Mouse (Mus musculus) small intestine, adult 2 months (tissue): Measurements from ENCODE around the gene Neu2. TPM values are rescaled to one million over a fixed set of nuclear protein-coding genes. Genes with fewer than 3 reads are reported as not detected.

ENCODE experiments used
- H3K27ac ChIP-seq: fragments of 200-500 bp; 2 replicates; pipeline ENCODE4 v1.5.1; 2012; ENCODE audit warnings: low read depth, low read length, control low read depth, inconsistent platforms; ENCODE audit not compliant: insufficient read depth
- H3K27me3 ChIP-seq: fragments of 200-500 bp; 2 replicates; pipeline ENCODE4 v1.6.1; 2012; ENCODE audit warnings: mild to moderate bottlenecking, moderate library complexity, low read length, inconsistent platforms; ENCODE audit not compliant: control insufficient read depth, insufficient read depth
- H3K36me3 ChIP-seq: fragments of 200-500 bp; 2 replicates; pipeline ENCODE4 v1.6.1; 2012; ENCODE audit warnings: mild to moderate bottlenecking, low read length, control low read depth, inconsistent platforms; ENCODE audit not compliant: control insufficient read depth, insufficient read depth
- H3K4me1 ChIP-seq: fragments of 200-500 bp; 2 replicates; pipeline ENCODE4 v1.6.1; 2012; ENCODE audit warnings: low read length, inconsistent platforms, mixed read lengths; ENCODE audit not compliant: control insufficient read depth, insufficient read depth, insufficient read length
- H3K4me3 ChIP-seq: fragments of 200-500 bp; 2 replicates; pipeline ENCODE4 v1.5.1; 2012; ENCODE audit warnings: low read depth, mild to moderate bottlenecking, control low read depth, inconsistent platforms, low read length, moderate library complexity
- CTCF ChIP-seq: fragments of 200-500 bp; IDR thresholded peaks from 2 replicates; pipeline ENCODE4 v1.5.1; 2012; ENCODE audit warnings: low read depth, mild to moderate bottlenecking, control low read depth, inconsistent platforms, low read length, moderate library complexity, mixed read lengths; ENCODE audit not compliant: insufficient replicate concordance, insufficient read length; ENCODE audit errors: extremely low read depth
- POLR2A ChIP-seq: fragments of 200-500 bp; IDR thresholded peaks from 2 replicates; pipeline ENCODE4 v1.6.1; 2012; ENCODE audit warnings: low read depth, mild to moderate bottlenecking, control low read depth, inconsistent platforms, low read length, moderate library complexity
- WGBS: fragments of 180-500 bp; shearing (Covaris S2); methylation state at CpG from one replicate; pipeline ENCODE4 v1.1.7; 2018; 5-methylcytosine and 5-hydroxymethylcytosine counted together
- polyA plus RNA-seq: library from polyadenylated mRNA; depleted of rRNA; stranded (reverse); fragments of >200 nt; gene quantifications from 2 replicates; pipeline ENCODE4 v1.2.3, GENCODE M21; 2012

Gene Neu2
- polyA plus RNA-seq, 1 experiment = 2.1 TPM

GRCm38 (mm10) chr1:87573261-87573660 lies 63.6 kb downstream of the Neu2 start:
- WGBS = 21% methylated on average over 5 of the region's 5 CpGs
- Histone ChIP-seq H3K27ac (peak overlapping the region; percentile 82), H3K4me1 (peaks cover 15% of the 10 kb centered on the region; the same call in 1 of the 2 replicates), H3K4me3 (peak overlapping the region; percentile 65), H3K36me3 (no peaks in the 10 kb centered on the region), H3K27me3 (no peaks in the 10 kb centered on the region)
- TF ChIP-seq CTCF = no peak
- no peak for TF ChIP-seq POLR2A

DNA sequence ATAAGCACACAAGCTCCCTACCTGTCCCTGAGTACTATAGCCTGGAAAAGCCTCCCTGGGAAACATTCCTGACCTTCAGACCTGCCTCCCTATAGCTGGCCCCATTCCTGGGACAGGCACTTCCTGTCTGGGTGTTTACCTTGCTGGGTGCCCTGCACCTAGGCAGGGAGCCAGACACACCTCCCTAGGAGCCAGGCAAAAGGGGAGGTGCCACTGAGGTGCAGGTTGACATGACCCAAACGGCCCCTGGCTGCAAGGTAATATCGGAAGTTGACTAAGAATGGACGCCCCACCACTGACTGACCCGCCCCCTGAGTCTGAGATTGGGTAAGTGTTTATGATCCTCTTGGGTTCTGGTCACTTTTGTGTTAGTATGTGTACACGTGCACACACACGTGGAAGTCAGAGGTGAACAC lies 64.1 kb downstream of the Neu2 start, which contains the start of gene Ngef:
Gene Ngef (minus strand): TSS at position 71 of the 416 bp plus-strand sequence.
- Histone ChIP-seq H3K36me3 (no peaks in the 10 kb centered on the region), H3K4me3 (peak within 1 kb of the TSS; percentile 65), H3K4me1 (peaks cover 15% of the 10 kb centered on the region; the same call in 1 of the 2 replicates), H3K27me3 (no peaks in the 10 kb centered on the region), H3K27ac (peak within 1 kb of the TSS; percentile 98)
- WGBS = 22% methylated on average over 6 of the region's 6 CpGs
- TF ChIP-seq POLR2A = peak; percentile 54; the same call in 1 of the 2 replicates
- no peak for TF ChIP-seq CTCF

GRCm38 (mm10) chr1:87574353-87574752 lies 64.7 kb downstream of the Neu2 start:
- peaks cover 15% of the 10 kb centered on the region; the same call in 1 of the 2 replicates for H3K4me1 ChIP-seq
- H3K27me3 ChIP-seq = no peaks in the 10 kb centered on the region
- no peaks in the 10 kb centered on the region for H3K36me3 ChIP-seq
- H3K27ac ChIP-seq = peak overlapping the region; percentile 98
- peak overlapping the region; percentile 49 for H3K4me3 ChIP-seq
- no peak; the same call in 1 of the 2 replicates for TF ChIP-seq CTCF
- TF ChIP-seq POLR2A = no peak
- 16% methylated on average over 6 of the region's 6 CpGs for WGBS

GRCm38 (mm10) chr1:87574785-87575184 lies 65.1 kb downstream of the Neu2 start:
- WGBS = 15% methylated on average over 7 of the region's 7 CpGs
- Histone ChIP-seq H3K27me3 (no peaks in the 10 kb centered on the region), H3K4me3 (no peak overlapping the region), H3K27ac (peak overlapping the region; percentile 98), H3K36me3 (no peaks in the 10 kb centered on the region), H3K4me1 (peaks cover 15% of the 10 kb centered on the region; the same call in 1 of the 2 replicates)
- TF ChIP-seq CTCF = no peak
- TF ChIP-seq POLR2A = no peak; the same call in 1 of the 2 replicates

DNA sequence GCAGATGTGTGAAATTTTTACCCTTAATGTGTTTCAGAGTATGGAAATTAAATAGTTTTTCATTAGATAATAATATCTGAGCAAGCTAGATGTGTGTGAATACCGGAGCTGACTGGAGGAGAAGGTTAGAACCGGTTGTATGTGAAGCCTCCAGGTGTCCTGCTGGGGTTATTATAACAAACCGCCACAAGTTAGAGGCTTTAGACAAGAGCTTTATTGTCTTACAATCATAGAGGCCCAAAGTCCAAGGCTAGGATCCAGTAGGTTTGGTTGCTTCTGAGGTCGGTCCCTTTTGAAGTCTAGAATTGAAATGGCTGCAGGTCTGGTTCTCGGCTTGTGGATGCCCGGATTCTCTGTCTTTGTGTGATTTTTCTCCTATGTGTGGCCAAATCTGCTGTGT lies 69.3 kb downstream of the Neu2 start:
- Histone ChIP-seq H3K27ac (peak overlapping the region; percentile 72), H3K27me3 (no peaks in the 10 kb centered on the region), H3K36me3 (no peaks in the 10 kb centered on the region), H3K4me3 (no peak overlapping the region), H3K4me1 (peaks cover 10% of the 10 kb centered on the region; the same call in 1 of the 2 replicates)
- no peak for TF ChIP-seq CTCF
- TF ChIP-seq POLR2A = no peak
- 27% methylated on average over 6 of the region's 6 CpGs for WGBS

DNA sequence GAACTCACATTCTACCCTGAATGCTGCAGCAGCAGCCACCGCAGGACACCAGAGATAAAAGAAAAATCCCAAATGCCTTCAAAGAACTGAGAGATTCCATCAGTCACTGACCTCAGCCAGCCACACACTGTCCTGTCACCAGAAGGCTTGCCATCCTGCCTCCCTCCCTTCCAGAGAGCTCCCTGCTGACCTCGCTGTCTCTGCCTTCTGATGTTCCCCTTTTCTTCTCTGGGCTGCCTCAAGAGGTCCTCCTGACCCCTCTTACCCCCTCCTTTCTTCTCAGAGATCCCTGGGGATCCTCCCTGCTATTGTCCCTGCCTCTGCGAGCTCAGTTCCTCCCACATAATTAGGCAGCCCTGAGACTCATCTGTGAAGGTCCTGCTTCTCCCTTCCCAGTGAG lies 71.1 kb downstream of the Neu2 start:
- TF ChIP-seq POLR2A (no peak), CTCF (no peak)
- 69% methylated on average over 3 of the region's 3 CpGs for WGBS
- no peak overlapping the region for H3K4me3 ChIP-seq
- H3K36me3 ChIP-seq = no peaks in the 10 kb centered on the region
- H3K4me1 ChIP-seq = peaks cover 4% of the 10 kb centered on the region; the same call in 1 of the 2 replicates
- H3K27ac ChIP-seq = no peak overlapping the region
- H3K27me3 ChIP-seq = no peaks in the 10 kb centered on the region

- peaks cover 3% of the 10 kb centered on the region; the same call in 1 of the 2 replicates for H3K4me1 ChIP-seq
- H3K27ac ChIP-seq = no peak overlapping the region
- H3K27me3 ChIP-seq = no peaks in the 10 kb centered on the region
- no peak overlapping the region for H3K4me3 ChIP-seq
- no peaks in the 10 kb centered on the region for H3K36me3 ChIP-seq
- WGBS = 93% methylated on average over 7 of the region's 7 CpGs
- no peak for TF ChIP-seq POLR2A
- no peak for TF ChIP-seq CTCF
Observed at GRCm38 (mm10) chr1:87589162-87589561, 79.5 kb downstream of the Neu2 start.
